Mouse (Mus musculus) embryonic fibroblast, embryonic 13.5 days (primary cell): ENCODE measurements at regions not wholly inside any gene's neighbourhood (a gene's known extent, or its start where the extent isn't known, plus 50 kb on each side); places are given as distances from the start of the nearest gene placed in this dataset.

ENCODE experiments used
- CTCF ChIP-seq: IDR thresholded peaks from 2 replicates; pipeline ENCODE4 v1.5.1; 2011; ENCODE audit warnings: mild to moderate bottlenecking, control low read depth, low read length, moderate library complexity, borderline replicate concordance; ENCODE audit not compliant: insufficient read depth
- POLR2A ChIP-seq: IDR thresholded peaks from 2 replicates; pipeline ENCODE4 v1.6.1; 2011; ENCODE audit warnings: low read depth, mild to moderate bottlenecking, control low read depth, low read length, moderate library complexity

DNA sequence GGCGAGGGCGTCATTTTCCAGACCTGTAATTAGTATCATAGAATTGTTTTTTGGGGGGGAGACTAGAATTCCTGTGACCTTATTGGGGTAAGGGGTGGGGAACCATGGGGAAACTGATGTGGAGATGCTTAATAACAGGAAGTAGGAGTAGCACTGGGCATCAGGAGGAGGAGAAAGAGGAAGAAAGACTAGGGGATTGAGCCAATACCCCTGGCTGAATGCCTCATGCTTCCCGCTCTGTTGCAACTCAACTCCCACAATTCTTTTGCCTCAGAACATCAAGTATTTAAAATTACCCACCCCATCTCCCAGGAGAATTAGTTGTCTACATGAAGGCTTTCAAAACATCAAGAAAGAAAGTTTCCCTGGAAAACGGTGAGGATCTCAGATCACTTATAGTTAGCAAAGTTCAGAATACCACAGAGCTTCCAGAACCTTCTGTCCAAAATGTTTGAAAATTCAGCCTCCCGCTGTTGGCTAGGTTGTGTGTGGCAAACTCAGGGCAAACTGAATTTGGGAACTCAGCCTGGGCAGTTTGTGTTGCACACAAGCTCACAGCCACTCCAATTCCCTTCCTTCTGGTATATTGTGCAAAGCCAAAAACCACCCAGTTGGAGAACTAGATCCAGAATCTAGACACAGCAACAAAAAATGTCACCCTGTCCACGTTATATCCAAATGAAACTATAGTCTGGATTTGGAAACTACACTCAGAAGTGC, 209.8 kb downstream of the Icos start:
- TF ChIP-seq POLR2A (no peak), CTCF (no peak)
